Mouse (Mus musculus): Measurements from ENCODE around the gene Azin2.

DNA sequence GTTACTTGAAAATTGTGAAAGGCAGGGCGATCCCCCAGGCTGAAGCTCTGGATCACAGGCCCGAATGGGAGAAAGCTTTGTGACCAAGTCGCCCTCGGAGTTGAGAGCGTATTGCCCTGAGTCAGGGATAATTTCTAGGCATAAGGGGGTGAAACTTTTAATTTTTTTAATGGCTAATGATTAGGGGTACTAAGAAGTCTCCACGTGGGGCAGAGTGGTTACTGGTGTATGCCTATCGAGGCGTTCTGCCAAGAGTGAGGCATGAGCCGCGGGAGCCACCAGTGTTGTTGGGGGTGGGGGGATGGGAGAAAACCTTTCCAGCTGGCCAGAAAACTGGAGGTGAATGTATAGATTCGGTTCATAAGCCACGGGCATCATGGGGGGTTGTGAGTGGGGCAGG is 31.4 kb upstream of the Azin2 start:
- TF ChIP-seq CTCF (IDR thresholded peaks at IDR 0.05; ENCODE audit: low read depth) (no peak), EP300 (IDR thresholded peaks at IDR 0.05; ENCODE audit: low read depth) (no peak)
